Mouse (Mus musculus): ENCODE measurements around the gene Tpp1. TPM values are rescaled to one million over a fixed set of nuclear protein-coding genes. Genes with fewer than 3 reads are reported as not detected.

Gene Tpp1
- polyA plus RNA-seq, 1 experiment from 2014 or later = 45.8 TPM

- 0 out of 2 replicates have a peak overlapping the region, but pooled peaks have one; percentile 0 for H3K4me3 ChIP-seq (replicated peaks)
Observed at GRCm38 (mm10) chr7:105777797-105778552, 25.9 kb upstream of the Tpp1 start.

GRCm38 (mm10) chr7:105777316-105777715, 25.3 kb upstream of the Tpp1 start:
- WGBS = 91% methylated on average over 1 of the region's 1 CpGs
- H3K27ac ChIP-seq = no peak overlapping the region
- H3K9ac ChIP-seq = no peak overlapping the region
- no peak for ATAC-seq (ENCODE audit: low FRiP score)
- peaks cover 66% of the 10 kb centered on the region for H3K36me3 ChIP-seq (replicated peaks)
- H3K9me3 ChIP-seq = no peaks in the 10 kb centered on the region
- H3K27me3 ChIP-seq = no peaks in the 10 kb centered on the region
- no peak overlapping the region for H3K4me3 ChIP-seq (replicated peaks)
- no peak overlapping the region for H3K4me2 ChIP-seq
- H3K4me1 ChIP-seq = peaks cover 41% of the 10 kb centered on the region

More at GRCm38 (mm10) chr7:105777797-105778552, 25.9 kb upstream of the Tpp1 start:
- Histone ChIP-seq H3K4me1 (peaks cover 46% of the 10 kb centered on the region), H3K27me3 (no peaks in the 10 kb centered on the region), H3K9me3 (no peaks in the 10 kb centered on the region), H3K4me2 (peak overlapping the region; percentile 17; the same call in 1 of the 2 replicates), H3K9ac (0 out of 2 replicates have a peak overlapping the region, but pooled peaks have one; percentile 9), H3K36me3 (replicated peaks) (peaks cover 66% of the 10 kb centered on the region), H3K27ac (peak overlapping the region; percentile 51)
- WGBS = 64% methylated on average over 13 of the region's 13 CpGs
- ATAC-seq (ENCODE audit: low FRiP score) = peak; percentile 31; the same call in 1 of the 2 replicates

GRCm38 (mm10) chr7:105776026-105776425, 24.0 kb upstream of the Tpp1 start:
- no peak overlapping the region for H3K4me3 ChIP-seq (replicated peaks)
- peaks cover 41% of the 10 kb centered on the region for H3K4me1 ChIP-seq
- ATAC-seq (ENCODE audit: low FRiP score) = no peak
- no peak overlapping the region for H3K4me2 ChIP-seq
- peaks cover 66% of the 10 kb centered on the region for H3K36me3 ChIP-seq (replicated peaks)
- 85% methylated on average over 2 of the region's 2 CpGs for WGBS
- H3K9ac ChIP-seq = no peak overlapping the region
- no peaks in the 10 kb centered on the region for H3K27me3 ChIP-seq
- H3K27ac ChIP-seq = no peak overlapping the region
- H3K9me3 ChIP-seq = no peaks in the 10 kb centered on the region

DNA sequence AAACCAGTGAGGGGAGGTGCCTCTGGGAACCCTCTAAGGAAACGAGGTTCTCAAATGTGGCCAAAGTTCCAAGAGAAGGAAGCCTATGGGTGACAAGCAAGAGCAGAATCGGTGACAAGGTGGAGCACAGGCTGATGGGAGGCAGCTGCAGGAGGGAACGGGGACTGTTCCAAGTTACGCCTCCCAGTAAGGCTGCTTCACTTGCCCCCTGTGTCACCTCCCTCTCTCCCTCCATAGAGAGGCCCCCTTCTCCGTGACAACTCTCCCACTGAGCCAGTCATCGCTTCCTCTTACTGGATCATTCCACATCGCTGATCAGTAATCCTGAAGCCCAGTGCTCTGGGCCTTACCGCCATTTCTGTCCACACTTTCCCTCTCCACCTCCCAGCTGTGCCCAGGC, 22.6 kb upstream of the Tpp1 start:
- H3K4me3 ChIP-seq (replicated peaks) = no peak overlapping the region
- H3K36me3 ChIP-seq (replicated peaks) = peaks cover 66% of the 10 kb centered on the region
- no peaks in the 10 kb centered on the region for H3K9me3 ChIP-seq
- no peak overlapping the region for H3K27ac ChIP-seq
- WGBS = 38% methylated on average over 8 of the region's 8 CpGs
- H3K4me1 ChIP-seq = peaks cover 41% of the 10 kb centered on the region
- H3K9ac ChIP-seq = no peak overlapping the region
- peak; percentile 50; the same call in 1 of the 2 replicates for ATAC-seq (ENCODE audit: low FRiP score)
- H3K4me2 ChIP-seq = no peak overlapping the region
- H3K27me3 ChIP-seq = no peaks in the 10 kb centered on the region

GRCm38 (mm10) chr7:105773041-105773440, 21.0 kb upstream of the Tpp1 start:
- Histone ChIP-seq H3K9me3 (no peaks in the 10 kb centered on the region), H3K4me1 (peaks cover 36% of the 10 kb centered on the region), H3K27ac (no peak overlapping the region), H3K36me3 (replicated peaks) (peaks cover 63% of the 10 kb centered on the region), H3K4me2 (no peak overlapping the region), H3K9ac (no peak overlapping the region), H3K4me3 (replicated peaks) (no peak overlapping the region), H3K27me3 (no peaks in the 10 kb centered on the region)
- no peak for ATAC-seq (ENCODE audit: low FRiP score)
- 86% methylated on average over 5 of the region's 5 CpGs for WGBS

DNA sequence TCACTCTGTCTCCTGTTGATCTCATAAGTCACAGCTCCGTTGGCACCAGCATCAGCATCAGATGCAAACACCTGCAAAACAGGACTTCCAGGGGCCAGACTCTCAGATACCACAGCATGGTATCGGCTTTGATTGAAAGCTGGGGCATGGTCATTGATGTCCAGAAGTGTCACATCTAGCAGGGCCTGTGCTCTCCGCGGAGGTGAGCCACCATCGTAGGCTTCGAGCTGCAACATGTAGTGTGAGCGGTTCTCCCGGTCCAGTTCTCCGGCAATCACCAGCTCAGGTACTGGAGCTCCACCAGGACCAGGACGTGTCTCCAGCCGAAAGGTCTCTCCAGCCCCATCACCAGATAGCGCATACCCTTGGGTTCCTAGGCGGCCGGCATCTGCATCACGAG, 20.3 kb upstream of the Tpp1 start:
- Histone ChIP-seq H3K9ac (no peak overlapping the region), H3K9me3 (no peaks in the 10 kb centered on the region), H3K27ac (no peak overlapping the region), H3K36me3 (replicated peaks) (peaks cover 71% of the 10 kb centered on the region), H3K4me3 (replicated peaks) (no peak overlapping the region), H3K4me2 (no peak overlapping the region), H3K4me1 (peaks cover 38% of the 10 kb centered on the region), H3K27me3 (no peaks in the 10 kb centered on the region)
- no peak for ATAC-seq (ENCODE audit: low FRiP score)
- 96% methylated on average over 15 of the region's 15 CpGs for WGBS

DNA sequence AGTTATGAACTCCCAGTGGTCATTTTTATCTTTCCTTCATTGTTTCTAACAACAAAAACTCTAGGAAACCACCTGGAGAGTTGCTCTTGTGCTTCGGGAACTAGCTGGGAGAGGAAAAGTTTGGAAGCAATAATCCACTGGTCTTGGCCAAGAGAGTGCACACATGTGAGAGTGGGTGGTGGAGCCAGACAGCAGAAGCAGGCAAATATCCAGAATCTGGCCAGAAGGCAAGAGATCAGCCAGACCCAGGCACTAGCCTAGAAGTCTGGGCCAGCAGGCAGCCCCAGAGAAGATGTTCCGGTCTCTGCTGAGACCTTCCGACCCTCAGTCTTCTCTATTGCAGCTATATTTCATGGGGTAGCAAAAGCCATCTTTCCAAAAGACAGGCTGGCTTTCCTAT, 17.9 kb upstream of the Tpp1 start:
- 94% methylated on average over 3 of the region's 3 CpGs for WGBS

DNA sequence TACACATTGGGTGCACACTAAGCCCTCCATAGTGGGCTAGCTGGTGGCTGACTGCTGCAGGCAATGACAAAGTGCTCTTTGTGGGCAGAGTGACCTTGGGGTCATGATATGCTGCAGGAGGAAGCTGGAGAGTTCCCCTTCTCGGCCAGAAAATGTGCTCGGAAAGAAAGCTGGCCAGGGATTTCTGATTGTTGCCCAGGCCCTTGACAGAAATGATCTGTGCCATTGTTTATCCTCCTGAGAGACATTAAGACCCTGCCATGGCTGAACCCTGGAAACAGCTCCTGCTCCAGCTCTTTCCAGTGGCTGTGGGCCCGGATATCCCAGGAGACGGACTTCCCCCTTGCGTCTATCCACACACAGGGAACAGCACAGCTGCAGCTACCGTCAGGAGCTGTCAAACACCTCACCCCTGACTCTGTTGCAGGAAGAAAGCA, 15.7 kb upstream of the Tpp1 start:
- peaks cover 27% of the 10 kb centered on the region for H3K27me3 ChIP-seq
- H3K36me3 ChIP-seq (replicated peaks) = peaks cover 92% of the 10 kb centered on the region
- no peak overlapping the region for H3K9ac ChIP-seq
- ATAC-seq (ENCODE audit: low FRiP score) = peak; percentile 27; the same call in 1 of the 2 replicates
- no peak overlapping the region for H3K4me2 ChIP-seq
- H3K27ac ChIP-seq = no peak overlapping the region
- no peaks in the 10 kb centered on the region for H3K9me3 ChIP-seq
- 18% methylated on average over 6 of the region's 6 CpGs for WGBS
- peaks cover 22% of the 10 kb centered on the region for H3K4me1 ChIP-seq
- H3K4me3 ChIP-seq (replicated peaks) = no peak overlapping the region

More for the DNA sequence above, 17.9 kb upstream of the Tpp1 start:
- ATAC-seq (ENCODE audit: low FRiP score) = no peak
- Histone ChIP-seq H3K4me1 (peaks cover 32% of the 10 kb centered on the region), H3K4me3 (replicated peaks) (no peak overlapping the region), H3K4me2 (no peak overlapping the region), H3K9ac (no peak overlapping the region), H3K9me3 (no peaks in the 10 kb centered on the region), H3K27ac (no peak overlapping the region), H3K36me3 (replicated peaks) (peaks cover 79% of the 10 kb centered on the region), H3K27me3 (peaks cover 5% of the 10 kb centered on the region)

- Histone ChIP-seq H3K4me3 (replicated peaks) (no peak overlapping the region), H3K9ac (no peak overlapping the region), H3K9me3 (no peaks in the 10 kb centered on the region), H3K27ac (no peak overlapping the region), H3K27me3 (peaks cover 39% of the 10 kb centered on the region), H3K36me3 (replicated peaks) (peaks cover 80% of the 10 kb centered on the region), H3K4me1 (peaks cover 22% of the 10 kb centered on the region), H3K4me2 (no peak overlapping the region)
- ATAC-seq (ENCODE audit: low FRiP score) = no peak
- 92% methylated on average over 11 of the region's 11 CpGs for WGBS
Observed at GRCm38 (mm10) chr7:105764331-105764730, 12.3 kb upstream of the Tpp1 start.

- peak overlapping the region; percentile 8; the same call in 1 of the 2 replicates for H3K4me2 ChIP-seq
- peaks cover 84% of the 10 kb centered on the region for H3K36me3 ChIP-seq (replicated peaks)
- H3K9me3 ChIP-seq = no peaks in the 10 kb centered on the region
- peak; percentile 37; the same call in 1 of the 2 replicates for ATAC-seq (ENCODE audit: low FRiP score)
- H3K4me1 ChIP-seq = peaks cover 7% of the 10 kb centered on the region
- peaks cover 39% of the 10 kb centered on the region for H3K27me3 ChIP-seq
- 19% methylated on average over 55 of the region's 55 CpGs for WGBS
- no peak overlapping the region for H3K27ac ChIP-seq
- no peak overlapping the region for H3K9ac ChIP-seq
- H3K4me3 ChIP-seq (replicated peaks) = no peak overlapping the region
Observed at GRCm38 (mm10) chr7:105762517-105763270, 10.7 kb upstream of the Tpp1 start.

- Histone ChIP-seq H3K9me3 (no peaks in the 10 kb centered on the region), H3K9ac (no peak overlapping the region), H3K36me3 (replicated peaks) (peaks cover 88% of the 10 kb centered on the region), H3K4me1 (0 out of 2 replicates have a peak, but pooled peaks cover 2% of the 10 kb centered on the region), H3K27me3 (peaks cover 39% of the 10 kb centered on the region), H3K4me2 (peak overlapping the region; percentile 8; the same call in 1 of the 2 replicates), H3K4me3 (replicated peaks) (no peak overlapping the region), H3K27ac (no peak overlapping the region)
- 17% methylated on average over 51 of the region's 51 CpGs for WGBS
- ATAC-seq (ENCODE audit: low FRiP score) = 0 out of 2 replicates have a peak, but pooled peaks have one; percentile 17
Observed at GRCm38 (mm10) chr7:105761813-105762484, 9.9 kb upstream of the Tpp1 start.

- H3K36me3 ChIP-seq (replicated peaks) = peaks cover 67% of the 10 kb centered on the region
- no peak overlapping the region for H3K4me3 ChIP-seq (replicated peaks)
- no peaks in the 10 kb centered on the region for H3K27me3 ChIP-seq
- no peak overlapping the region for H3K9ac ChIP-seq
- peaks cover 17% of the 10 kb centered on the region for H3K4me1 ChIP-seq
- no peaks in the 10 kb centered on the region for H3K9me3 ChIP-seq
- ATAC-seq (ENCODE audit: low FRiP score) = no peak
- 91% methylated on average over 10 of the region's 10 CpGs for WGBS
- no peak overlapping the region for H3K27ac ChIP-seq
- H3K4me2 ChIP-seq = no peak overlapping the region
Observed at GRCm38 (mm10) chr7:105753281-105753680, 1.2 kb upstream of the Tpp1 start.
